Mouse (Mus musculus) ES-E14 (cell line): ENCODE results near the gene Pif1. TPM values are rescaled to one million over a fixed set of nuclear protein-coding genes. Genes with fewer than 3 reads are reported as not detected.

Experiments used
- DNase-seq: peaks from one replicate; pipeline ENCODE4 v3.0.0-alpha.2; 2013; ENCODE audit warnings: low read depth, low spot score
- H3K27ac ChIP-seq: 2 replicates; pipeline ENCODE4 v1.5.1; 2012; ENCODE audit warnings: low read depth, mild to moderate bottlenecking, low read length, moderate library complexity, mixed read lengths; ENCODE audit not compliant: poor library complexity, insufficient read depth, severe bottlenecking
- H3K36me3 ChIP-seq: 2 replicates; pipeline ENCODE4 v1.6.1; 2012; ENCODE audit warnings: mild to moderate bottlenecking, low read length, moderate library complexity, mixed read lengths; ENCODE audit not compliant: control insufficient read depth, poor library complexity, insufficient read depth, severe bottlenecking
- H3K4me1 ChIP-seq, 2 experiments: fragments of 150-350 bp in 1 of 2; sonication (generic) in 1 of 2; 2 replicates each; pipeline ENCODE4 v1.6.1; 2012; ENCODE audit warnings: low read length in 2 of 2, mild to moderate bottlenecking in 1 of 2, mixed read lengths in 1 of 2; ENCODE audit not compliant: control insufficient read depth in 2 of 2, insufficient read depth in 2 of 2, poor library complexity in 1 of 2
- H3K4me3 ChIP-seq, 2 experiments: fragments of 150-350 bp in 1 of 2; sonication (generic) in 1 of 2; 2 replicates each; pipeline ENCODE4 v1.5.1; 2012; ENCODE audit warnings: low read length in 2 of 2, low read depth in 1 of 2, mild to moderate bottlenecking in 1 of 2, mixed read lengths in 1 of 2; ENCODE audit not compliant: insufficient read depth in 1 of 2, poor library complexity in 1 of 2, severe bottlenecking in 1 of 2
- H3K9ac ChIP-seq: 2 replicates; pipeline ENCODE4 v1.6.1; 2012; ENCODE audit warnings: low read depth, mild to moderate bottlenecking, low read length, mixed read lengths; ENCODE audit not compliant: poor library complexity, insufficient read depth, severe bottlenecking
- H3K9me3 ChIP-seq: fragments of 150-350 bp; sonication (generic); 2 replicates; pipeline ENCODE4 v1.6.1; 2012; ENCODE audit warnings: low read depth, mild to moderate bottlenecking, low read length; ENCODE audit not compliant: control insufficient read depth, insufficient read depth
- CHD2 ChIP-seq: IDR thresholded peaks from 2 replicates; pipeline ENCODE4 v1.6.1; 2014; ENCODE audit warnings: mild to moderate bottlenecking, low read depth, low read length, inconsistent platforms
- HCFC1 ChIP-seq: IDR thresholded peaks from 2 replicates; pipeline ENCODE4 v1.6.1; 2012; ENCODE audit warnings: low read length, inconsistent platforms, borderline replicate concordance; ENCODE audit not compliant: insufficient read depth
- MAFK ChIP-seq: IDR thresholded peaks from 2 replicates; pipeline ENCODE4 v1.6.1; 2014; ENCODE audit warnings: mild to moderate bottlenecking, low read depth, low read length, inconsistent platforms; ENCODE audit not compliant: insufficient read depth
- ZC3H11A ChIP-seq: IDR thresholded peaks from 2 replicates; pipeline ENCODE4 v1.6.1; 2012; ENCODE audit warnings: low read depth, mild to moderate bottlenecking, inconsistent platforms, low read length, borderline replicate concordance
- ZNF384 ChIP-seq: IDR thresholded peaks from 2 replicates; pipeline ENCODE4 v1.6.1; 2012; ENCODE audit warnings: low read depth, low read length, inconsistent platforms
- in situ Hi-C, 2 experiments: fragments of 600-800 bp; cut with MboI; formaldehyde crosslinking; loops; one replicate each; pipeline ENCODE4 v1.15.1; 2025; ENCODE audit warnings: low sequenced_read_pairs in 2 of 2, inconsistent platforms in 1 of 2; ENCODE audit not compliant: unreplicated experiment in 2 of 2
- total RNA-seq: library from RNA; depleted of rRNA; stranded (reverse); fragments of 300-350 nt; gene quantifications from 2 replicates; pipeline ENCODE4 v1.2.3, GENCODE M21; 2012

Gene Pif1
- total RNA-seq, 1 experiment: 31.8 TPM

GRCm38 (mm10) chr9:65551035-65551434 lies 35.9 kb upstream of the Pif1 start:
- Histone ChIP-seq H3K27ac (no peak overlapping the region), H3K36me3 (no peaks in the 10 kb centered on the region), H3K9me3 (no peaks in the 10 kb centered on the region), H3K4me1 (peaks cover 0 to 9% of the 10 kb centered on the region in 2 experiments; a peak in 1 of 4 replicates), H3K4me3 (no peak overlapping the region), H3K9ac (no peak overlapping the region)
- DNase-seq: peak; percentile 19
- TF ChIP-seq ZNF384: no peak
- TF ChIP-seq ZC3H11A: no peak
- no peak for TF ChIP-seq MAFK
- no peak for TF ChIP-seq CHD2
- TF ChIP-seq HCFC1: no peak
- in situ Hi-C loops: no loop called here

- H3K9ac ChIP-seq: no peak overlapping the region
- no peak overlapping the region for H3K4me3 ChIP-seq
- in situ Hi-C loops: no loop called here
- TF ChIP-seq ZNF384 (no peak), ZC3H11A (no peak), HCFC1 (no peak), CHD2 (no peak), MAFK (no peak)
- H3K36me3 ChIP-seq: no peaks in the 10 kb centered on the region
- no peaks in the 10 kb centered on the region for H3K9me3 ChIP-seq
- DNase-seq: no peak
- H3K4me1 ChIP-seq: peaks cover 0 to 9% of the 10 kb centered on the region in 2 experiments; a peak in 1 of 4 replicates
- no peak overlapping the region for H3K27ac ChIP-seq
These were observed 34.8 kb upstream of the Pif1 start for GRCm38 (mm10) chr9:65552141-65552540.

GRCm38 (mm10) chr9:65552711-65553110 lies 34.2 kb upstream of the Pif1 start:
- in situ Hi-C loops: no loop called here
- Histone ChIP-seq H3K9me3 (no peaks in the 10 kb centered on the region), H3K36me3 (no peaks in the 10 kb centered on the region), H3K9ac (no peak overlapping the region), H3K4me1 (peaks cover 0 to 9% of the 10 kb centered on the region in 2 experiments; a peak in 1 of 4 replicates), H3K4me3 (no peak overlapping the region), H3K27ac (no peak overlapping the region)
- no peak for DNase-seq
- TF ChIP-seq HCFC1: no peak
- TF ChIP-seq MAFK: no peak
- TF ChIP-seq CHD2: no peak
- no peak for TF ChIP-seq ZNF384
- no peak for TF ChIP-seq ZC3H11A

GRCm38 (mm10) chr9:65555001-65555405 lies 32.0 kb upstream of the Pif1 start:
- no peaks in the 10 kb centered on the region for H3K36me3 ChIP-seq
- DNase-seq: no peak
- no peak overlapping the region for H3K4me3 ChIP-seq
- no peaks in the 10 kb centered on the region for H3K9me3 ChIP-seq
- TF ChIP-seq ZNF384 (no peak), HCFC1 (no peak), ZC3H11A (no peak), MAFK (no peak), CHD2 (no peak)
- H3K4me1 ChIP-seq: peaks cover 2 to 9% of the 10 kb centered on the region in 2 experiments; a peak in 1 of 4 replicates
- no peak overlapping the region for H3K27ac ChIP-seq
- no peak overlapping the region for H3K9ac ChIP-seq
- in situ Hi-C loops: no loop called here

- Histone ChIP-seq H3K4me3 (no peak overlapping the region), H3K27ac (no peak overlapping the region), H3K4me1 (peaks cover 2 to 8% of the 10 kb centered on the region in 2 experiments; a peak in 1 of 4 replicates), H3K9me3 (no peaks in the 10 kb centered on the region), H3K36me3 (no peaks in the 10 kb centered on the region), H3K9ac (no peak overlapping the region)
- TF ChIP-seq ZNF384 (no peak), MAFK (no peak), ZC3H11A (no peak), HCFC1 (no peak), CHD2 (no peak)
- DNase-seq: no peak
- in situ Hi-C loops: no loop called here
These were observed 31.3 kb upstream of the Pif1 start for GRCm38 (mm10) chr9:65555621-65556020.
